Mouse (Mus musculus) kidney, adult 2 months (tissue): Measurements from ENCODE around the gene Chrm4.

Experiments
- CTCF ChIP-seq: fragments of 200-500 bp; conservative IDR thresholded peaks from 2 replicates; pipeline ENCODE4 v1.5.1; 2011; ENCODE audit warnings: low read depth, mild to moderate bottlenecking, control low read depth, low read length, moderate library complexity, mixed read lengths; ENCODE audit not compliant: insufficient read depth, insufficient read length
- POLR2A ChIP-seq: fragments of 200-500 bp; IDR thresholded peaks from one replicate; pipeline ENCODE4 v1.6.1; 2011; ENCODE audit warnings: low read depth, low read length, control low read depth

DNA sequence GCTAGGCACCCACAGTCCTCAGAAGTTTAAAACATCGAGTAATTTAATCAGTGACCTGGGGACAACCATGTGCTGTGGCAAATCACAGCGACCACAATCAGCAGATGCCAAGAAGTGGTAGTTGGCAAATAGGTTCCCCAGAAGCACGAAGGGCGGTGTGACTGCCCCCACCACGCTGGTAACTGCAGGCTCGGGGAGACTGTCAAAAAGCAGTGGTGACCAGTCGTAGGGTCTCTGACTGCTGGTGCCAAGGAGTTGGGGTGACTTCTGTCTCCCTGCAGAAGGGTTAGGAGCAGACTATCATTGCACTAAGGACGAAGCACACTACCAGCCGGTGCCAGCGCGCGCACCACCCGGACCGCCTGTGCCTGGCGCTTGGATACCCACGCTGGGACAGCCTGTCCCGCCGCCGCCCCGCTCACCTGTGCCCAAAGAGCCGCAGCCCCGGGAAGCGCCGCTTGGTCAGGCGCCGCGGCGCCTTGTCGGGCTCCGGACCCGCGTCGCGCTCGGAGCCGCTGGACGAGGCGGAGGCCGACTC, 35.9 kb downstream of the Chrm4 start:
- TF ChIP-seq CTCF (no peak), POLR2A (no peak)
